Mouse (Mus musculus) E14TG2a.4 (cell line): ENCODE measurements around the gene Phactr2.

Source experiments
- CTCF ChIP-seq: conservative IDR thresholded peaks from 2 replicates; pipeline ENCODE4 v1.5.1; 2014; ENCODE audit warnings: low read length
- NANOG ChIP-seq: IDR thresholded peaks from 2 replicates; pipeline ENCODE4 v1.6.1; 2014; ENCODE audit warnings: borderline replicate concordance, low read length, mixed read lengths
- POU5F1 ChIP-seq: IDR thresholded peaks from 2 replicates; pipeline ENCODE4 v1.6.1; 2014; ENCODE audit warnings: low read length, borderline replicate concordance

- TF ChIP-seq CTCF, result no peak
- TF ChIP-seq NANOG, result no peak
- no peak for TF ChIP-seq POU5F1
Observed at GRCm38 (mm10) chr10:13375820-13376219, 98.4 kb downstream of the Phactr2 start.
